8 mouse cellular contexts compared by ENCODE assay signal in genomic region chr12:70113351-70113750, GRCm38 (mm10). TPM values are rescaled to one million over a fixed set of nuclear protein-coding genes. Genes with fewer than 3 reads are reported as not detected.
DNase-seq lines count a peak whose midpoint lies in the region; ATAC-seq and TF ChIP-seq lines count a peak whose summit lies in the region.

TSS of gene Nin (minus strand) at chr12:70113717.

- no peak for ATAC-seq in neural tube, embryonic 15.5 days (ENCODE audit: low FRiP score)

- peak within 1 kb of the TSS; percentile 98 for H3K27ac ChIP-seq in left cerebral cortex, adult 2 months
- no peak within 1 kb of the TSS for H3K27ac ChIP-seq in neural tube, embryonic 15.5 days (replicated peaks)

- intact Hi-C loops in gastrocnemius, postnatal 14 days (cut with DNase I; ENCODE audit: low total_unique reads) = no loop called here
- intact Hi-C loops in left cerebral cortex, adult 2 months (cut with DNase I) = loop anchor here (5.0 to 10.0 kb wide), 3 partner anchors 34 to 291 kb away; partner anchors contain the start of gene Trim9

- H3K4me1 ChIP-seq in neural tube, embryonic 15.5 days = peaks cover 33% of the 10 kb centered on the region

- 60% methylated on average over 11 of the region's 11 CpGs for WGBS in neural tube, embryonic 15.5 days

- TF ChIP-seq CTCF in left cerebral cortex, adult 2 months (IDR thresholded peaks at IDR 0.05) = no peak

- H3K36me3 ChIP-seq in neural tube, embryonic 15.5 days = no peaks in the 10 kb centered on the region

- H3K9ac ChIP-seq in neural tube, embryonic 15.5 days (replicated peaks) = no peak within 1 kb of the TSS

- no peak for DNase-seq in layer of hippocampus, adult 8-10 months (ENCODE audit: low spot score in 2 of 2)
- no peak for DNase-seq in layer of hippocampus, adult 9-11 months
- DNase-seq in adrenal gland, postnatal 4 days (ENCODE audit: low spot score in 2 of 2) = no peak
- no peak for DNase-seq in gastrocnemius, postnatal 14 days
- no peak for DNase-seq in left cerebral cortex, adult 2 months (ENCODE audit: extremely low spot score in 1 of 2, low spot score in 2 of 2)
- no peak for DNase-seq in spleen, adult 18-20 months
- no peak for DNase-seq in right cerebral cortex, postnatal 4 days

- peak within 1 kb of the TSS; percentile 88 for H3K4me3 ChIP-seq in left cerebral cortex, adult 2 months
- peak within 1 kb of the TSS; percentile 84; the same call in 1 of the 2 replicates for H3K4me3 ChIP-seq in neural tube, embryonic 15.5 days (replicated peaks)

- peak within 1 kb of the TSS; percentile 86 for H3K4me2 ChIP-seq in neural tube, embryonic 15.5 days

- no peaks in the 10 kb centered on the region for H3K9me3 ChIP-seq in neural tube, embryonic 15.5 days (replicated peaks)

- H3K27me3 ChIP-seq in neural tube, embryonic 15.5 days (replicated peaks) = no peaks in the 10 kb centered on the region

RNA-seq across cellular contexts. Expression of gene Nin, which starts in this region (rescaled TPM):
- 10 to 100 TPM; 58.1 to 82.5 (median 66.6) TPM for total RNA-seq in layer of hippocampus, adult 8-10 months (2022)
- 10 to 100 TPM; 44.6 to 45.0 TPM for total RNA-seq in adrenal gland, postnatal 4 days (2021)
- total RNA-seq in gastrocnemius, postnatal 14 days (2021) = 10 to 100 TPM; 21.0 to 32.1 TPM
- total RNA-seq in left cerebral cortex, adult 2 months (2021) = 10 to 100 TPM; 67.4 to 82.6 TPM
- polyA plus RNA-seq in neural tube, embryonic 15.5 days (2015; fragmentation: Nextera tagmentation; extraction: Ambion mirVana) = 9.1 and 10.6 TPM in 2 replicates
